Mouse (Mus musculus): ENCODE results near the gene Slfn14. TPM values are rescaled to one million over a fixed set of nuclear protein-coding genes. Genes with fewer than 3 reads are reported as not detected.

The Slfn14 gene
- polyA plus RNA-seq, 1 experiment, result not detected

DNA sequence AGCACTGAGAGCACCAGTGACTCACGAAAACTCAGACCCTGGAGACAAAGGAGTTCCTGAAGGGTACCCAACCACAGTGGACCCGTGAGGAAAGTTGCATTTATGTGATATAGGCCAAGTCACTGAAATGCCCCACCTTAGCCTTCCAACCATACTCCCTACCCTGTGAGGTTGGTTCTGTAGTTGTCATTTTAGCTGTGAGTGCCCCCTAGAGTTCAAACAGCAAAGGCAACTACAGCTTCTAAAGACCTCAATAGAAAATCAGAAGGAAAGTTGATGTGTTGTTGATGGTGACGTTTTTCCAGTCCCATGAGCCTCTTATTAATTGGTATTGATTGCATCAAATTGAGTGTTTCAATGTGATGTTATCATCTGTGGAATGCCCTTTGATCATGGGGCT lies 55.6 kb downstream of the Slfn14 start:
- TF ChIP-seq CTCF (IDR thresholded peaks at IDR 0.05; ENCODE audit: extremely low read depth, insufficient read length, insufficient replicate concordance, low read depth, low read length) (no peak), POLR2A (IDR thresholded peaks at IDR 0.05; ENCODE audit: low read depth, low read length) (no peak)
- Histone ChIP-seq H3K27ac (ENCODE audit: insufficient read depth, low read depth, low read length) (no peak overlapping the region), H3K36me3 (ENCODE audit: control insufficient read depth, insufficient read depth, low read length) (no peaks in the 10 kb centered on the region), H3K4me1 (ENCODE audit: control insufficient read depth, insufficient read depth, insufficient read length, low read length) (no peaks in the 10 kb centered on the region), H3K27me3 (ENCODE audit: control insufficient read depth, insufficient read depth, low read length) (no peaks in the 10 kb centered on the region), H3K4me3 (ENCODE audit: low read depth, low read length) (no peak overlapping the region)
- 52% methylated on average over 3 of the region's 3 CpGs for WGBS

GRCm38 (mm10) chr11:83227926-83228723 lies 58.4 kb downstream of the Slfn14 start:
- no peak for TF ChIP-seq POLR2A (IDR thresholded peaks at IDR 0.05; ENCODE audit: low read depth, low read length)
- TF ChIP-seq CTCF (IDR thresholded peaks at IDR 0.05; ENCODE audit: extremely low read depth, insufficient read length, insufficient replicate concordance, low read depth, low read length), result no peak
- Histone ChIP-seq H3K4me1 (ENCODE audit: control insufficient read depth, insufficient read depth, insufficient read length, low read length) (no peaks in the 10 kb centered on the region), H3K36me3 (ENCODE audit: control insufficient read depth, insufficient read depth, low read length) (no peaks in the 10 kb centered on the region), H3K27me3 (ENCODE audit: control insufficient read depth, insufficient read depth, low read length) (no peaks in the 10 kb centered on the region), H3K27ac (ENCODE audit: insufficient read depth, low read depth, low read length) (no peak overlapping the region), H3K4me3 (ENCODE audit: low read depth, low read length) (no peak overlapping the region)
- 78% methylated on average over 7 of the region's 7 CpGs for WGBS

DNA sequence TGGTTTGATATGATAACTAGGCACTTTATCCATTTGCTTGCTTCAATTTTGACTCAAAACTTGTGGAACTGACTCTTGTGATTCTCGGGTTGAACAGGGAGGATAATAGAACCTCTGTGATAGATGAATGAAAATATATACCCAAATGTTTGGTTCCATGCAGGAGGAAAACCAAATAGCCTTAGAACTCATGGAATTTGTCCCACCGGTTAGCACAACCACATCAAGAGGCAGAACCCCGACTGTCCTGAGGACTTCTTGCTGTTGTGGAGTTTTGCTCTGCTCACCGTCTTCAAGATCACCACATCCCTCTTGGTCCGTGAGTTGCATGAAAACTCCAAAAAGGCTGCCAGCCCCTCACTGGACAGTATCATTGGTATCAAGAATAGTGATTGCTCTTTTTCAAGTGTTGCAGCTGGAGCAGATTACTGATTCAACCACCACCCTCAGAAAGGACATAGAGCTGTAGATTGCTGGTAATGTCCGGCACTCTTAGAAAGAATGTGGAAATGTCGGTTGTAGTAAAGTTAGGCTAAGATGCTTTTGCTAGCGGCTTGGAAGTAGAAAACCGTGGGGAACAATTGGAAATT lies 61.1 kb downstream of the Slfn14 start:
- Histone ChIP-seq H3K4me3 (ENCODE audit: low read depth, low read length) (peak overlapping the region; percentile 62), H3K4me1 (ENCODE audit: control insufficient read depth, insufficient read depth, insufficient read length, low read length) (no peaks in the 10 kb centered on the region), H3K36me3 (ENCODE audit: control insufficient read depth, insufficient read depth, low read length) (no peaks in the 10 kb centered on the region), H3K27ac (ENCODE audit: insufficient read depth, low read depth, low read length) (no peak overlapping the region), H3K27me3 (ENCODE audit: control insufficient read depth, insufficient read depth, low read length) (no peaks in the 10 kb centered on the region)
- 82% methylated on average over 9 of the region's 9 CpGs for WGBS
- TF ChIP-seq CTCF (IDR thresholded peaks at IDR 0.05; ENCODE audit: extremely low read depth, insufficient read length, insufficient replicate concordance, low read depth, low read length) (no peak), POLR2A (IDR thresholded peaks at IDR 0.05; ENCODE audit: low read depth, low read length) (no peak)

Other genes with a start within 250 kb of the Slfn14 start
- 3.4 and 4.2 TPM in 2 replicates for gene Slfn2, start 221.6 kb downstream of the Slfn14 start, polyA plus RNA-seq (2012; rRNA removed)
- 0.18 and 0.81 TPM in 2 replicates for gene Slfn1, start 169.9 kb downstream of the Slfn14 start, polyA plus RNA-seq (2012; rRNA removed)
- 0.37 and 0.47 TPM in 2 replicates for gene Slfn4, start 111.5 kb downstream of the Slfn14 start, polyA plus RNA-seq (2012; rRNA removed)
- 0.09 TPM in 1 of 2 replicates, not detected in the other for gene Slfn3, start 95.4 kb downstream of the Slfn14 start, polyA plus RNA-seq (2012; rRNA removed)
- 11.3 and 27.1 TPM in 2 replicates for gene Ap2b1, start 12.3 kb upstream of the Slfn14 start, polyA plus RNA-seq (2012; rRNA removed)
- 2.0 and 3.8 TPM in 2 replicates for gene Pex12, start 15.9 kb upstream of the Slfn14 start, polyA plus RNA-seq (2012; rRNA removed)
- gene Rasl10b, start 122.4 kb upstream of the Slfn14 start, polyA plus RNA-seq (2012; rRNA removed), result 0.80 and 0.93 TPM in 2 replicates
- gene Gas2l2, start 142.7 kb upstream of the Slfn14 start, polyA plus RNA-seq (2012; rRNA removed), result 0.06 and 0.18 TPM in 2 replicates
- gene 1700020L24Rik, start 151.0 kb upstream of the Slfn14 start, polyA plus RNA-seq (2012; rRNA removed), result 0.94 and 1.4 TPM in 2 replicates
- 10.5 and 12.0 TPM in 2 replicates for gene Mmp28, start 176.3 kb upstream of the Slfn14 start, polyA plus RNA-seq (2012; rRNA removed)
- gene Taf15, start 186.4 kb upstream of the Slfn14 start, polyA plus RNA-seq (2012; rRNA removed), result 2.6 and 6.1 TPM in 2 replicates
- not detected in 2 replicates for gene Heatr9, start 235.4 kb upstream of the Slfn14 start, polyA plus RNA-seq (2012; rRNA removed)
- gene Ccl5, start 243.8 kb upstream of the Slfn14 start, polyA plus RNA-seq (2012; rRNA removed), result 828 and 1,080 TPM in 2 replicates